Mouse (Mus musculus): ENCODE measurements around the gene Skap1.

Skap1 gene

GRCm38 (mm10) chr11:96743891-96744290, 279.5 kb downstream of the Skap1 start:
- no peak for DNase-seq (ENCODE audit: low read depth, low spot score)

- no peak for DNase-seq (ENCODE audit: low read depth, low spot score)
Measured at GRCm38 (mm10) chr11:96746648-96747047, 282.3 kb downstream of the Skap1 start.

GRCm38 (mm10) chr11:96747555-96747954, 283.2 kb downstream of the Skap1 start:
- no peak for DNase-seq (ENCODE audit: low read depth, low spot score)

GRCm38 (mm10) chr11:96755298-96755697, 290.9 kb downstream of the Skap1 start:
- peak; percentile 72 for DNase-seq (ENCODE audit: low read depth, low spot score)

GRCm38 (mm10) chr11:96757421-96757820, 293.0 kb downstream of the Skap1 start:
- peak; percentile 57 for DNase-seq (ENCODE audit: low read depth, low spot score)

GRCm38 (mm10) chr11:96758402-96758801, 294.0 kb downstream of the Skap1 start:
- DNase-seq (ENCODE audit: low read depth, low spot score) = no peak

GRCm38 (mm10) chr11:96760042-96760441, 295.6 kb downstream of the Skap1 start:
- DNase-seq (ENCODE audit: low read depth, low spot score) = peak; percentile 89

- DNase-seq (ENCODE audit: low read depth, low spot score) = no peak
Measured at GRCm38 (mm10) chr11:96761984-96762383, 297.6 kb downstream of the Skap1 start.

- DNase-seq (ENCODE audit: low read depth, low spot score) = no peak
Measured at GRCm38 (mm10) chr11:96762742-96763470, 298.5 kb downstream of the Skap1 start.

GRCm38 (mm10) chr11:96764511-96765350, 300.3 kb downstream of the Skap1 start:
- DNase-seq (ENCODE audit: low read depth, low spot score) = no peak

- DNase-seq (ENCODE audit: low read depth, low spot score) = no peak
Measured at GRCm38 (mm10) chr11:96765645-96766044, 301.3 kb downstream of the Skap1 start.

- DNase-seq (ENCODE audit: low read depth, low spot score) = no peak
Measured at GRCm38 (mm10) chr11:96766555-96766954, 302.2 kb downstream of the Skap1 start.

- DNase-seq (ENCODE audit: low read depth, low spot score) = peak; percentile 68
Measured at GRCm38 (mm10) chr11:96767096-96767495, 302.7 kb downstream of the Skap1 start.

- no peak for DNase-seq (ENCODE audit: low read depth, low spot score)
Measured at GRCm38 (mm10) chr11:96768240-96768639, 303.8 kb downstream of the Skap1 start.

GRCm38 (mm10) chr11:96771274-96771975, 307.0 kb downstream of the Skap1 start:
- no peak for DNase-seq (ENCODE audit: low read depth, low spot score)

- no peak for DNase-seq (ENCODE audit: low read depth, low spot score)
Measured at GRCm38 (mm10) chr11:96772413-96772812, 308.0 kb downstream of the Skap1 start.

GRCm38 (mm10) chr11:96774536-96774935, 310.1 kb downstream of the Skap1 start:
- peak; percentile 69 for DNase-seq (ENCODE audit: low read depth, low spot score)

GRCm38 (mm10) chr11:96775063-96775462, 310.7 kb downstream of the Skap1 start:
- DNase-seq (ENCODE audit: low read depth, low spot score) = no peak

- DNase-seq (ENCODE audit: low read depth, low spot score) = no peak
Measured at GRCm38 (mm10) chr11:96775665-96776064, 311.3 kb downstream of the Skap1 start.

GRCm38 (mm10) chr11:96776068-96776467, 311.7 kb downstream of the Skap1 start:
- DNase-seq (ENCODE audit: low read depth, low spot score) = no peak

- peak; percentile 99 for DNase-seq (ENCODE audit: low read depth, low spot score)
Measured at GRCm38 (mm10) chr11:96776968-96777962, 312.9 kb downstream of the Skap1 start, which contains the start of gene Snx11. Gene Snx11 (minus strand): TSS chr11:96777559.
